Mouse (Mus musculus): ENCODE measurements around the gene Nt5dc1.
A peak's percentile ranks its signal among the peaks of the same experiment; 100 is the strongest.
"Not testable (repeated sequence)": the region's sequence is repeated elsewhere in the genome, so short reads cannot be mapped to it uniquely, and the experiment has no call there.

Gene Nt5dc1

DNA sequence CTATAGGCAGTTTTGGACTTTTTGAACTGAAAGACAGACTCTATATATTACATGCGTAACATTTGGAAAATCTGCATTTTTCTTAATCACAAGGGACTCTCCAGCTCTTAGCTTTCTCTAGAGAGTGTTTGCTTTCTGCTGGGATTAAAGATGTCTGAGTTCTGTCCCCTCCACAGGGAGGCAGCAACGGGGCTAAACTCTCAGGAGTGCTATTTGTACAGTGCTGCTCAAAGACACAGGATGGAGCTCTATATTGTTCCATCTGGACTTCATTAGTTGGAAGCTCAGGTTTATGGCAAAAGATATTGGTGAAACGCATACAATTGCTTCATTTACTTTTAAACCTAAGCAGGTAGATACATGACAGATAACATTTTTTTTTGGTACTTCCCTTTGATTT is 105.8 kb downstream of the Nt5dc1 start:
- no peak for DNase-seq (ENCODE audit: low spot score)

- no peak for DNase-seq (ENCODE audit: low spot score)
Observed at GRCm38 (mm10) chr10:34309915-34310685, 108.3 kb downstream of the Nt5dc1 start.

GRCm38 (mm10) chr10:34307070-34307469 is 111.3 kb downstream of the Nt5dc1 start:
- no peak for DNase-seq (ENCODE audit: low spot score)

DNA sequence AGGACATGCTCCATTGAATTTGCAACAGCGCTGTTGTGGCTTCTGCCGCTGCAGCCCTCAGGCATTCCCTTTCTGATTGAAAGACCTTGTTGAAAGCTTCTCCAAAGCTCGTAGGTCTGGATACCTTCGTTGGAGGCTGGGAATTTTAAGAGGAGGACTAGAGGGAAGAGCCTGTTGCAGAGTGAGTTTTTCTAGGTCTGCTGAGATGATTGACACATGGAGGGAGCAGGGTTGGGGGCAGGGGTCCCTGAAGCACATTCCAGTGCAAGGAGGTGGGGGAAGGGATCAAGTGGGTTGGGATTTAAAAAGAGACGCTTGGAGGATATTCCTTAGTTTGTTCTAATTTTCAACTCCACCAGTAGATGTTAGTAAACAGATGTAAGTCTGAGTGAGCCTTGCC is 118.0 kb downstream of the Nt5dc1 start:
- DNase-seq (ENCODE audit: low spot score) = no peak

GRCm38 (mm10) chr10:34297980-34298753 is 120.2 kb downstream of the Nt5dc1 start:
- no peak for DNase-seq (ENCODE audit: low spot score)

- DNase-seq (ENCODE audit: low spot score) = peak; percentile 80
Observed at GRCm38 (mm10) chr10:34297299-34297979, 120.9 kb downstream of the Nt5dc1 start, which contains the start of gene Tspyl4. Gene Tspyl4, plus strand, starts transcription at chr10:34297442.

DNA sequence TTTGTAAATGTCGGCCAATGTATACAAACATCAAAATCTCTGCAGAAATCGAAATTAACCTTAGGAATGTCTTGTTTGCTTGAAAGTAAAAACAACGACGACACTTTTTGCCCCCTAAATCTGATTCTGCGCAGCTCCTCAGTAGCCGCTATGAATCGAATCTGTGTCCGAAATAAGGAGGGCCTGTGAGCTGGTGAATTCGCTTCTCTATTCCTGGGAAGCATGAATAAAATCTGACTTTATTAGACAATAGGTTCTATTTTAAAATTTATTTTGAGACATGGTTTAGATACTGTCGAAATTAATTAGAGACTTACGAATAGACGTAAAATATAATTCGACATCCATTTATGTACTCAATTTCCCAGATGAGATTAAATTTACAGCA is 121.4 kb downstream of the Nt5dc1 start:
- no peak for DNase-seq (ENCODE audit: low spot score)

- no peak for DNase-seq (ENCODE audit: low spot score)
Observed at GRCm38 (mm10) chr10:34282420-34283238, 135.7 kb downstream of the Nt5dc1 start.

DNA sequence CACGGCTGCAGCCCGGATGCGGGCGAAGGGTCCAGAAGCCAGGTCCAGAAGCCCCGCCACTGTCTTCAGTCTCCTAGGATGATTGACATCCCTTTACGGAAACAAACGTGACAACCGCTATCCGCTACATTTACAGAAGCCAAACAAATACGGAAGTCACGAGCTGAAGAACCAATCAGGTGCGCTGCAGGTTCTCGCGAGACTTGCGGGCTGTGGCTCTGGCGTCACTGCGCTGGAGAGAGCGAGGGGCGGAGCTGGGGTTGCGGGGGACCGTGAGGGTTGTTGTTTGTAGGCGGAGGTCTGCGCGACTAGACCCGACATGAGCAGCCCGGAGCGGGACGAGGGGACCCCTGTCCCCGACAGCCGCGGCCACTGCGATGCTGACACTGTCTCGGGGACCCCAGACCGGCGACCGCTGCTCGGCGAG is 136.4 kb downstream of the Nt5dc1 start, which contains the start of gene Tspyl1:
Gene Tspyl1, plus strand, starts transcription at position 229 of the 427 bp plus-strand sequence.
- peak; percentile 96 for DNase-seq (ENCODE audit: low spot score)

DNA sequence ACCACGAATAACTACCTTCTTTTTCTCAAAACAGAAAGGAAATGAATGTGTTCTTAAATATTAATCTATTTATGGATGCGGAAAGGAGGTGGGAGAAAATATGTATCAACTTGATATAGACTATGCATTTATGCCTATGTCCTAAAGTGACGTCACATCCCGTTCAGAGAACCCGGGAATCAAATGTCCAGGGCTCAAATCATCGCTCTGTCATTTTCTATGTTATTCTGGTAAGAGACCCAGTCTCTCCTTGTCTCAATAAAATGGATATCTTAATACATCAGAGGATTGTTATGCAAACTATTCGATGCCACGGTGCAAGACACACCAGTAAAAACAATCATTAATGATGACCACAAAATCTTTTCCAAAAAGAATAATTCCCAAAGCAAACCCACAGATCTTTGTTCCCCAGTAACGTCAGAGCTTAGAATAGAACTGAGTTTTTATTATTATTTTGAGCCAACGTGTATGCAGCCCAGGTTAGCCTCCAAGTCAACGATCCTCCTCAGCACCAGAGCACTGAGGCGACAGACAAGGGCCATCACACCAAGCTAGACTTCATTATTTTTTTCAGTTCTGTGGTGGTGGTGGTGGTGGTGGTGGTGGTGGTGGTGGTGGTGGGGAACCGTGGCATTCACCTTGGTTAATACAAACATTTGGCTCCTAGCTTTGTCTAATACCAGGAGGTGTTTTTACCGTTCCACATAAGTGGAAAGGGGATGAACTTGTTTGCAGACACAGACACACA is 137.0 kb downstream of the Nt5dc1 start:
- DNase-seq (ENCODE audit: low spot score) = no peak

DNA sequence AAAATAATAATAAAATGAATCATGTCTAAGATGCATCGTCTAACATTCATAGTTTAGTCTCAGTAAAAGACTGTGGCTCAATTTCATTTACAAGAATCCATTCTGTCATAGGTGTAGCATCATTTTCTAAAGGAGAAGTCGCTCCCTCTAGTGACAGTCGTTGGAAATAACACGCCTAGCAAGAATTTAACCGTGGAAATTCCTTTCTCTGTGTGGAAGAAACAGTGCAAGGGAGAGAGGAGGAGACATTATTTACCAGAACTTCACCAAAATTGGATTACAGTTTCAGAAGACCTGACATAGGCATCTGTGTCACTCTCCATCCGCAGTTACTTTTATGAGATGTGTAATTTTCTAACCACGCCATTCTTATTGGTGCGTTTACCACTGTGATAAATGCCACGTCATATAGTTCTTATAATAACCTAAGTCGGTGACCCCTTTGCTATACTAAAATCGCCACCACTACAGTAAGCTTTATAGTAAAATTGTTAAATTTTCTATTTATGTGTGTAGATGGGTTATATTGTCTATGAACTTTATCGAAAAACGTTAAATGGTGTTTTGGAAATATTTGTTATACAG is 137.7 kb downstream of the Nt5dc1 start:
- peak; percentile 26 for DNase-seq (ENCODE audit: low spot score)

DNA sequence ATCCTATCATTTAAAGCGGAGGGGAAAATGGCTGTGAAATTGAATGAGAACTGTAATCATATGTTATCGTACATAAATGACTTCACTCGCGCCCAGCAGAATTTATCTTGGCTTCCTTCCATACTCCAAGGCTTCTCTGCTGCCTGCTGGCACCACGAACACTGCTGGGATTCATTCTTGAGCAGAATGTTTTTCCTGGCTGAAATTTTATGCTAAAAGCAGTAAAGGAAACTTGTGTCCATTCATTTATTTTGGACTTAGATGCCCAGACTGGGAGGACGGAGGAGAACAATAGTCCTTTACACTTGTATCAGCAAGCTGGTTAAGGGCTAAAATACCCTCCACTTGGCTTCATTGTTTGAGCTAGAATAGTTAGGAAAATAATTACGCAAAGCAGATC is 146.7 kb downstream of the Nt5dc1 start:
- no peak for DNase-seq (ENCODE audit: low spot score)

DNA sequence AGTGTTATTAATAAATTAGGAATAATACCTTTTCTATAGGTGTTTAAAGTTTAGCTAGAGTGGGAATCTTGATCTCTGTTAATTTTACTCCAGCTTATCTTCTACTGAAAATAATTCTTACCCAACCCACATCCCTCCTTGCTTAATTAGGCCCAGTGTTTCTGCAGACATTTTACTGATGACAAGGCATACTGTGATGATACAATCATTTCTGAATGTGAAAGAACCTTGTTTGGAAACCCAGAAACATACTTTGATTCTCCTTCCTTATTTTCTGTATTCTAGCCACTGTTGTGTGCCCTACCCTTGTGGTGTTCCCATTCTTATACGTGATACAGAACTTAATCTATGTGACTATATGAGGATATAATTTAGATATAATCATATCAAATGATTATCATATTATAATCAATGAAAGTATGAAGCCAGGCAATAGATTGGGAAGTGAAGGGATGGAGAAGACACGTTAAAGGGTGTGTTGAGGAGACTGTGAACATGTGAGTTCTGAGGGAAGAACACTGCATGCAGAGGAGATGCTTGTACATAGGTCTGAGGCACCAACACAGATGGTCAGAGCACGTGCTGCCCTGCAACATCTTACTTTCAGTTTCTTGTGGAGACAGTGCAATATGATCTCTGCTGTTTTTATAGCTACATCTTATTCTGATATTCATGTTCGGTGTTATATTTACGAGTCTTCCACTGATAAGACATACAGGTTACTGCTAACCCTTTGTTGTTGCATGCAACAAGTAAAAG is 150.9 kb downstream of the Nt5dc1 start:
- DNase-seq (ENCODE audit: low spot score) = no peak

DNA sequence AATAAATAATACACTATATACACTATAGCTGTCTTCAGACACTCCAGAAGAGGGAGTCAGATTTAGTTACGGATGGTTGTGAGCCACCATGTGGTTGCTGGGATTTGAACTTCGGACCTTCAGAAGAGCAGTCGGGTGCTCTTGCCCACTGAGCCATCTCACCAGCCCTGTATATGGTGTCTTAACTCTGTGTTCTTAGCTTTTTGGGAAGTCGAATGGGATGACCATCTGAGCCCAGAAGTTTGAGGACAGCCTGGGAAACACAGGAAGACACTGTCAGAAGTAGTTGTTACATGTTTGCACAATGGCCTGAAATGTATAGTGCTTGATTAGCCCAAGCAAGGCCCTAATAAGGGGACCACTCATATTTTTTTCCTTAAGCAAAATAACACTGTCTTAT is 153.2 kb downstream of the Nt5dc1 start:
- no peak for DNase-seq (ENCODE audit: low spot score)

DNA sequence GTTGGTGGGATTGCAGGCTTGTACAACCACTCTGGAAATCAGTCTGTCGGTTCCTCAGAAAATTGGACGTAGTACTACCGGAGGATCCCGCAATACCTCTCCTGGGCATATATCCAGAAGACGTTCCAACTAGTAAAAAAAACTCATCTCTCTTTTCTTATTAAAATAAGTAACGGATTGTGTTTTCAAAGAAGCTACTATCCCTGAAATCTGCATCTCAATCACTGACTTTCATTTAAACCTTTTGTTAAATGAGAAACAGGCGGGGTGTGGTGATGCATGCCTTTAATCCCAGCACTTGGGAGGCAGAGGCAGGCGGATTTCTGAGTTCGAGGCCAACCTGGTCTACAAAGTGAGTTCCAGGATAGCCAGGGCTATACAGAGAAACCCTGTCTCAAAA is 165.5 kb downstream of the Nt5dc1 start:
- not testable (repeated sequence) for DNase-seq (ENCODE audit: low spot score)

DNA sequence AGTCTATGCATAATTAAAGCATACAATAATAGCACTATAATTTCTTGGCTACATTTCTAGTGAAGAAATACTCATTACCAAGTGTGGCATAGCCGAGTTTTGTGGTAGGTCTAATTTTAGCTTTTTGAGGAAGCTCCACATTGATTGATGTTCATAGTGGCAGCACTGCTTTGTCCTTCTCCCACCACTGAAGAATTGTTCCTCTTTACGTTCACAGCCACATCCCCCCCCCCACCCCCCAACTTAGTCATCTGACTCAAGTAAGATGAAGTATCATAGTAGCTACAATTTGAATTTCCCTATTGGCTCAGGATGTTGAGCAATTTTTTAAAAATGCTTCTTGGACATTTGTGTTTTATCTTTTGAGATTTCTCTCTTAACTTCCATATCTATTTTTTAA is 168.8 kb downstream of the Nt5dc1 start:
- DNase-seq (ENCODE audit: low spot score) = no peak

GRCm38 (mm10) chr10:34247757-34248156 is 170.6 kb downstream of the Nt5dc1 start:
- no peak for DNase-seq (ENCODE audit: low spot score)

GRCm38 (mm10) chr10:34246106-34246505 is 172.2 kb downstream of the Nt5dc1 start:
- no peak for DNase-seq (ENCODE audit: low spot score)

DNA sequence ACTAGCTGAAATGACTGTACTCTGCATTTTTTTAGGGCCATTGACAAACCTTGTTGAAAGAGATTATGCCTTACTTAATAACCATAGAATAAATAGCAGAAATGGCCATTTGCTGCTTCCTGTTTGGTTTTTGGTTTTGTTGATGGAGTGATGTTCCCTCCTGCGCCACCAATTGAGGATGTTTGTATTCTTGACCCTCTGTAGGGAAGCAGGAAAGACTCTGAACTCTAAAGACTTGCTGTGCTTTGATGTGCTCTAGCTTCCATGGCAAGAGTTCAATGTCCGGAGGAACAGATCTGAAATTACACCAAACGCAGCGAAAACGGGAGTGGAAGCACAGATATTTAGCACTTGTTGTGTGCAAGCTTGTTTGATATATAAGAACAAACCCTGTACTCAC is 173.6 kb downstream of the Nt5dc1 start:
- no peak for DNase-seq (ENCODE audit: low spot score)

DNA sequence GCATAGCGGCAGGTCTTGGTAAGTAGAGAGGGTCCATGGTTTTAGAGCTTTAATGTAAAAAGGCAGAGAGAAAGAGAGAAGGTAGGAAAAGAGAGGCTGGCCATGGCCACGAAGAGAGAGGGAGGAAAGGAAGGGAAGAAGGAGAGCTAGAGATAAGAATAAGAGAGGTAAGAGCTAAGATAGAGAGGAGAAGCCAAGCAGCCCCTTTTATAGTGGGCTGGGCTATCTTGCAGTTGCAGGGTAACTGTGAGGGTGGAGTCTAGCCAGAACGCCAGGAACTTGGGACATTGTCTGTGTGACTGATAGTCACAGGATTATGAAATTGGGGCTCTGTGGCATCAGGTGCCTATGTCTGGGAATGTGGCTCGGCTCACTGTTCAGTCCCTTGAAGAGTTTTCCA is 179.8 kb downstream of the Nt5dc1 start:
- DNase-seq (ENCODE audit: low spot score) = no peak

Data from spleen, adult 12 weeks (tissue).